Mouse (Mus musculus) CH12.LX (cell line): ENCODE measurements around the gene Phykpl. TPM values are rescaled to one million over a fixed set of nuclear protein-coding genes. Genes with fewer than 3 reads are reported as not detected.

Experiments used
- DNase-seq: peaks from one replicate; pipeline ENCODE4 v3.0.0-alpha.2; 2013; ENCODE audit errors: extremely low read depth
- H3K27ac ChIP-seq: 2 replicates; pipeline ENCODE4 v1.5.1; 2012; ENCODE audit warnings: low read depth, mild to moderate bottlenecking, control low read depth, moderate library complexity; ENCODE audit not compliant: insufficient read depth
- H3K27me3 ChIP-seq: replicated peaks from 2 replicates; pipeline ENCODE3; 2012; ENCODE audit warnings: inconsistent platforms
- H3K36me3 ChIP-seq, 2 experiments: replicated peaks in 1 of 2; 2 replicates each; pipeline versions ENCODE3 to v1.6.1; 2012; ENCODE audit warnings: inconsistent platforms in 1 of 2, low read length in 1 of 2, mild to moderate bottlenecking in 1 of 2, mixed read lengths in 1 of 2, moderate library complexity in 1 of 2; ENCODE audit not compliant: control insufficient read depth in 1 of 2, insufficient read depth in 1 of 2
- H3K4me1 ChIP-seq, 2 experiments: 2 replicates each; pipeline ENCODE4 v1.6.1; 2012; ENCODE audit warnings: inconsistent platforms in 1 of 2, moderate library complexity in 1 of 2; ENCODE audit not compliant: insufficient read depth in 2 of 2, control insufficient read depth in 1 of 2
- H3K4me2 ChIP-seq: 2 replicates; pipeline ENCODE4 v1.6.1; 2012; ENCODE audit warnings: low read depth, mild to moderate bottlenecking, control low read depth; ENCODE audit not compliant: poor library complexity, insufficient read depth, severe bottlenecking
- H3K4me3 ChIP-seq, 3 experiments: fragments of 150-350 bp in 1 of 3; sonication (generic) in 1 of 3; replicated peaks in 1 of 3; 2 replicates each; pipeline versions ENCODE3 to v1.5.1; 2011 to 2012; ENCODE audit warnings: low read depth in 2 of 3, low read length in 2 of 3, mild to moderate bottlenecking in 2 of 3, moderate library complexity in 2 of 3, control low read depth in 1 of 3, improper control_type of control experiment in 1 of 3, inconsistent platforms in 1 of 3, mixed read lengths in 1 of 3; ENCODE audit not compliant: poor library complexity in 1 of 3
- H3K79me2 ChIP-seq: replicated peaks from 2 replicates; pipeline ENCODE4 v1.6.1; 2012; ENCODE audit warnings: mild to moderate bottlenecking, moderate library complexity; ENCODE audit not compliant: control insufficient read depth, poor library complexity, insufficient read depth, severe bottlenecking; ENCODE audit errors: extremely low read depth
- H3K9ac ChIP-seq: 2 replicates; pipeline ENCODE4 v1.6.1; 2012; ENCODE audit warnings: low read depth, mild to moderate bottlenecking, control low read depth, moderate library complexity; ENCODE audit not compliant: insufficient read depth
- H3K9me3 ChIP-seq: replicated peaks from 2 replicates; pipeline ENCODE3; 2012; ENCODE audit warnings: low read length, inconsistent platforms, mixed read lengths
- CHD1 ChIP-seq: IDR thresholded peaks from 2 replicates; pipeline ENCODE4 v1.6.1; 2012; ENCODE audit warnings: low read depth, low read length, improper control_type of control experiment, inconsistent platforms
- CHD2 ChIP-seq: IDR thresholded peaks from 2 replicates; pipeline ENCODE4 v1.6.1; 2011; ENCODE audit warnings: low read length, improper control_type of control experiment
- CTCF ChIP-seq, 2 experiments: IDR thresholded peaks in 1 of 2; conservative IDR thresholded peaks in 1 of 2; 2 replicates each; pipeline ENCODE4 v1.5.1; 2011 to 2012; ENCODE audit warnings: low read depth in 2 of 2, low read length in 2 of 2, improper control_type of control experiment in 1 of 2, inconsistent platforms in 1 of 2, mild to moderate bottlenecking in 1 of 2, moderate library complexity in 1 of 2
- ELF1 ChIP-seq: IDR thresholded peaks from 2 replicates; pipeline ENCODE4 v1.6.1; 2014; ENCODE audit warnings: low read depth, mild to moderate bottlenecking, inconsistent platforms, low read length, improper control_type of control experiment
- ETS1 ChIP-seq: conservative IDR thresholded peaks from 2 replicates; pipeline ENCODE4 v1.6.1; 2012; ENCODE audit warnings: low read depth, mild to moderate bottlenecking, inconsistent platforms, low read length, improper control_type of control experiment, moderate library complexity
- GABPA ChIP-seq: IDR thresholded peaks from 2 replicates; pipeline ENCODE4 v1.6.1; 2012; ENCODE audit warnings: low read depth, low read length, improper control_type of control experiment, inconsistent platforms; ENCODE audit not compliant: insufficient replicate concordance
- HCFC1 ChIP-seq: IDR thresholded peaks from 2 replicates; pipeline ENCODE4 v1.6.1; 2012; ENCODE audit warnings: low read depth, mild to moderate bottlenecking, inconsistent platforms, low read length, improper control_type of control experiment
- IRF4 ChIP-seq: IDR thresholded peaks from 2 replicates; pipeline ENCODE4 v1.6.1; 2014; ENCODE audit warnings: low read depth, mild to moderate bottlenecking, inconsistent platforms, low read length, improper control_type of control experiment
- JUN ChIP-seq: IDR thresholded peaks from 2 replicates; pipeline ENCODE4 v1.6.1; 2011; ENCODE audit warnings: low read depth, mild to moderate bottlenecking, low read length, improper control_type of control experiment, moderate library complexity; ENCODE audit not compliant: insufficient read depth
- JUND ChIP-seq: conservative IDR thresholded peaks from 2 replicates; pipeline ENCODE4 v1.6.1; 2011; ENCODE audit warnings: low read depth, low read length, improper control_type of control experiment
- MAZ ChIP-seq: IDR thresholded peaks from 2 replicates; pipeline ENCODE4 v1.6.1; 2012; ENCODE audit warnings: low read depth, mild to moderate bottlenecking, inconsistent platforms, low read length, improper control_type of control experiment, moderate library complexity
- MEF2A ChIP-seq: IDR thresholded peaks from 2 replicates; pipeline ENCODE4 v1.6.1; 2014; ENCODE audit warnings: low read depth, mild to moderate bottlenecking, inconsistent platforms, low read length, improper control_type of control experiment, borderline replicate concordance
- MXI1 ChIP-seq: IDR thresholded peaks from 2 replicates; pipeline ENCODE4 v1.6.1; 2011; ENCODE audit warnings: mild to moderate bottlenecking, low read depth, low read length, improper control_type of control experiment
- MYC ChIP-seq: IDR thresholded peaks from 2 replicates; pipeline ENCODE4 v1.6.1; 2011; ENCODE audit warnings: low read depth, mild to moderate bottlenecking, improper control_type of control experiment, low read length
- NELFE ChIP-seq: IDR thresholded peaks from 2 replicates; pipeline ENCODE4 v1.6.1; 2011; ENCODE audit warnings: low read depth, low read length, improper control_type of control experiment
- PAX5 ChIP-seq: IDR thresholded peaks from 2 replicates; pipeline ENCODE4 v1.6.1; 2012; ENCODE audit warnings: low read length, inconsistent platforms, mixed read lengths
- RAD21 ChIP-seq: IDR thresholded peaks from 2 replicates; pipeline ENCODE4 v1.6.1; 2011; ENCODE audit warnings: low read depth, mild to moderate bottlenecking, low read length, improper control_type of control experiment, moderate library complexity
- RCOR1 ChIP-seq: conservative IDR thresholded peaks from 2 replicates; pipeline ENCODE4 v1.6.1; 2012; ENCODE audit warnings: low read depth, mild to moderate bottlenecking, inconsistent platforms, low read length, improper control_type of control experiment
- SIN3A ChIP-seq: IDR thresholded peaks from 2 replicates; pipeline ENCODE4 v1.6.1; 2012; ENCODE audit warnings: low read length, improper control_type of control experiment, inconsistent platforms
- SMC3 ChIP-seq: IDR thresholded peaks from 2 replicates; pipeline ENCODE4 v1.6.1; 2011; ENCODE audit warnings: low read depth, low read length, improper control_type of control experiment
- TCF12 ChIP-seq: IDR thresholded peaks from 2 replicates; pipeline ENCODE4 v1.6.1; 2014; ENCODE audit warnings: low read depth, mild to moderate bottlenecking, inconsistent platforms, low read length, improper control_type of control experiment
- UBTF ChIP-seq: IDR thresholded peaks from 2 replicates; pipeline ENCODE4 v1.6.1; 2012; ENCODE audit warnings: low read depth, mild to moderate bottlenecking, inconsistent platforms, low read length, improper control_type of control experiment, moderate library complexity
- USF2 ChIP-seq: conservative IDR thresholded peaks from 2 replicates; pipeline ENCODE4 v1.6.1; 2011; ENCODE audit warnings: low read depth, low read length, improper control_type of control experiment
- ZC3H11A ChIP-seq: IDR thresholded peaks from 2 replicates; pipeline ENCODE4 v1.6.1; 2012; ENCODE audit warnings: low read depth, mild to moderate bottlenecking, inconsistent platforms, low read length, improper control_type of control experiment
- ZKSCAN1 ChIP-seq: IDR thresholded peaks from 2 replicates; pipeline ENCODE4 v1.6.1; 2012; ENCODE audit warnings: low read depth, inconsistent platforms, low read length, improper control_type of control experiment, borderline replicate concordance
- ZNF384 ChIP-seq: IDR thresholded peaks from 2 replicates; pipeline ENCODE4 v1.6.1; 2012; ENCODE audit warnings: low read depth, low read length, improper control_type of control experiment, inconsistent platforms
- dilution Hi-C: fragments of 300-500 bp; cut with MboI; formaldehyde crosslinking; loops from 2 replicates; pipeline ENCODE4 v1.14.3; 2020; ENCODE audit warnings: low sequenced_read_pairs; ENCODE audit not compliant: extremely low pct_unique_long_range_greater_than_20kb, extremely low pct_ligation_motif_present
- in situ Hi-C: fragments of 300-500 bp; cut with MboI; formaldehyde crosslinking; loops from 3 replicates; pipeline ENCODE4 v1.14.3; 2019; ENCODE audit warnings: low sequenced_read_pairs, low pct_ligation_motif_present, low pct_unique_long_range_greater_than_20kb, mixed read lengths
- polyA plus RNA-seq: library from polyadenylated mRNA; unstranded; fragments of >175 nt; gene quantifications from 2 replicates; pipeline ENCODE4 v1.2.1, GENCODE M21; 2012; ENCODE audit warnings: low read depth; ENCODE audit not compliant: insufficient read length
- total RNA-seq, 2 experiments: library from RNA; depleted of rRNA; stranded (reverse); fragments of 300-350 nt in 1 of 2; fragments of >200 nt in 1 of 2; gene quantifications; 2 replicates each; pipeline ENCODE4 v1.2.3; 2012 to 2014

Gene Phykpl
- total and polyA plus RNA-seq, 3 experiments = 25.2 to 44.0 (median 30.9) TPM

- no peak overlapping the region for H3K9ac ChIP-seq
- in situ Hi-C loops (loop anchor here (10.0 kb wide), 1 partner anchor 67 kb away; the partner anchor contains the start of gene 0610009B22Rik), dilution Hi-C loops (no loop called here)
- DNase-seq = peak; percentile 86
- peaks cover 16 to 17% of the 10 kb centered on the region in 2 experiments for H3K36me3 ChIP-seq
- TF ChIP-seq MYC (peak; percentile 68; the same call in 1 of the 2 replicates), MAZ (0 out of 2 replicates have a peak, but pooled peaks have one; percentile 51), ETS1 (no peak), SIN3A (peak; percentile 76), MEF2A (no peak), CTCF (conservative IDR thresholded peaks at IDR 0.05 in 1 of 2, IDR thresholded peaks at IDR 0.05 in 1 of 2; ENCODE audit: low read depth in 2 of 2, low read length in 2 of 2) (peak; percentile 85 to 99), ELF1 (peak; percentile 21; the same call in 1 of the 2 replicates), MXI1 (peak; percentile 53; the same call in 1 of the 2 replicates), JUN (0 out of 2 replicates have a peak, but pooled peaks have one; percentile 5), IRF4 (peak; percentile 55), HCFC1 (peak; percentile 34; the same call in 1 of the 2 replicates), UBTF (no peak), TCF12 (no peak), PAX5 (no peak), USF2 (no peak), NELFE (peak; percentile 53; the same call in 1 of the 2 replicates), ZKSCAN1 (no peak), RAD21 (peak; percentile 99), SMC3 (peak; percentile 99), CHD2 (0 out of 2 replicates have a peak, but pooled peaks have one; percentile 29), ZC3H11A (peak; percentile 97), GABPA (no peak), ZNF384 (0 out of 2 replicates have a peak, but pooled peaks have one; percentile 17), CHD1 (no peak; the same call in 1 of the 2 replicates), JUND (no peak), RCOR1 (no peak)
- H3K4me2 ChIP-seq = 0 out of 2 replicates have a peak overlapping the region, but pooled peaks have one; percentile 17
- no peak overlapping the region for H3K27ac ChIP-seq
- peaks cover 16 to 41% of the 10 kb centered on the region in 2 experiments for H3K4me1 ChIP-seq
- peaks cover 28% of the 10 kb centered on the region for H3K79me2 ChIP-seq
- no peak overlapping the region for H3K4me3 ChIP-seq
- no peaks in the 10 kb centered on the region for H3K27me3 ChIP-seq
- H3K9me3 ChIP-seq = no peaks in the 10 kb centered on the region
Observed at GRCm38 (mm10) chr11:51617693-51618092, 33.1 kb downstream of the Phykpl start.
